Mouse (Mus musculus) gastrocnemius, postnatal 14 days (tissue): ENCODE measurements around the gene Thada. TPM values are rescaled to one million over a fixed set of nuclear protein-coding genes. Genes with fewer than 3 reads are reported as not detected.

Experiments used
- DNase-seq: peaks from one replicate; pipeline ENCODE4 v3.0.0; 2021; ENCODE audit warnings: mixed read lengths
- intact Hi-C: fragments of 180-260 bp; cut with DNase I; formaldehyde crosslinking; loops from one replicate; pipeline ENCODE4 v1.15.1; 2025; ENCODE audit warnings: low total_unique reads
- total RNA-seq, 2 experiments: library from RNA; stranded (reverse); gene quantifications; 2 replicates each; pipeline ENCODE4 v1.2.3; 2021

The Thada gene
- total RNA-seq, 2 experiments from 2014 or later = 5.1 to 5.5 TPM

DNA sequence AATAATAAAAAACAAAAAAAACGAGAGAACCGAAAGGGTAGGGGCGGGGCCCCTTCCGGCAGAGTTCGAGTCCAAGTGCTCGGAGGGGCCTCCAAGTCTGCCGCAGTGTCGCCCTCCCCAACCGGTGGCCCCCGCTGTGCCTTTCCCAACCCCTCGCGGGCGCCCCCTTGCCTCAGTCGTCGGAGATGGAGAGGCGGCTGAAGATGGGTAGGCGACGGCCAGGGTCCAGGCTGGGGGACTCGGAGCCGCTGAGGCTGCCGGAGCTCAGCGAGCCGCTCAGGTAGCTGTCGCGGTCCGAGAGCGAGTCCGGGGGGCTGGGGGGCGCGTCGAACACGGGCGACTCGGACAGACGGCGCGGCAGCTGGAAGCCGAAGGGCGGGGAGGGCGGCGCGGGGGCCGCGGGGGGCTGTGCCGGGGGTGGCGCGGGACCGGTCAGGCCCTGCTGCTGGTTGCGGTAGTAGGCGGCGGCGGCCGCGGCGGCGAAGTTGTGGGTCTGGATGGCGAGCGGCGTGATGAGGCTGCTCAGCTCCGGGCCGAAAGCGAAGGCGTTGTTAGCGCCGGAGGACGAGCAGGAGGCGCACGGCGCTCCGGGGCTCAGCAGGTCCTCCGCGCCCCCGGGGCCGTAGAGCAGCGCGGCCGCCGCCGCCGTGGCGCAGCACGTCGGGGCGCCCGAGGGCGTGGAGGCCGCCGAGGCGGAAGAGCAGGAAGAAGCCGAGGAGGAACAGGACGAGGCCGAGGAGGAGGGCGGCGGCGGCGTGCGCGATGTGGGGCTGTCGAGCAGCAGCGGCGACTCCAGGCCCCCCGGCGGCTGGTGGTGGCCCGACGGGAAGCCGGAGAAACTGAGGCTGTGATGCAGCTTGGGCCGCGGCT is 280.2 kb downstream of the Thada start:
- DNase-seq = peak; percentile 72
- intact Hi-C loops = no loop called here

DNA sequence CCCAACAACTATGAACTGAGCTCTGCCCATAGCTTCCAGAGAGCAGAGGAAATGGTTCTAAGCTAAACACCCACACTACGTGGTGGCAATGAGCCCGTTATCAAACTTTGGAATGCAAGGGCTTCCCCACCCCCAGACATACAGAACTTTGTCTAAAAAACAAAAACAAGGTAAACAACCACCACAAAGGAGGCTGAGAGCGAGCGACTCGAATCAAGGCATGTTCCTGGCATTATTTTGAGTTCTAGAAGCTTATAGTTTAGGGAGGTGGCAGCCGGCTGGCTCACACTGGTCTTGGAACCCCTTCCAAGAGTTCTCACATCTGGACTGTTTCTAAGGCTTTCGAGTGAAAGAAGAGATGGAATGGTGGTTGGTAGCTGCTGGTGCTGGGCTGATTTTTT is 281.0 kb downstream of the Thada start:
- DNase-seq = no peak
- intact Hi-C loops = no loop called here

DNA sequence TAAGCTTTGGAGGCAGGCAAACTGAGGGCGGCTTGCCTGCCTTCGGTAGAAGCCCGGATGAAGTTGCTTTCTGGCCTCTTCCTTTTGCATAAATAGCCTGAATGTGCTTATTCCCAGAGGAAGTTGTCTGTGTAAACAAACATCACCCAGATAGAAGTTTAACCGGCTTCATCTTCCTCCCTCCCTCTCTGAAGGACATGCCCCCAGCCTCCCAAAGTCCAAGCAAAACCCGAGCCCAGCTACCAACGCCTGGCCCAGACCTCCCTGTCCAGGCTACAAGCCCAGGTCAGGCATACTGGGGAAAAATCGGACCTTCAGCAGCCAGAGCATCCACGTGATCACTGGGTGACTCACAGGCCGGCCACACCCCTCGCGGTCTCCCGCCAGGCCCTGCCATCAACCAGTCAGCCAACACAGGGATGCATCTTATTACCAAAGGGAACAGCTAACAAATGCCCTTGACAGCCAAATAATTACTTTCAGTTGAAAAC is 282.7 kb downstream of the Thada start:
- DNase-seq = peak; percentile 91
- intact Hi-C loops = no loop called here

DNA sequence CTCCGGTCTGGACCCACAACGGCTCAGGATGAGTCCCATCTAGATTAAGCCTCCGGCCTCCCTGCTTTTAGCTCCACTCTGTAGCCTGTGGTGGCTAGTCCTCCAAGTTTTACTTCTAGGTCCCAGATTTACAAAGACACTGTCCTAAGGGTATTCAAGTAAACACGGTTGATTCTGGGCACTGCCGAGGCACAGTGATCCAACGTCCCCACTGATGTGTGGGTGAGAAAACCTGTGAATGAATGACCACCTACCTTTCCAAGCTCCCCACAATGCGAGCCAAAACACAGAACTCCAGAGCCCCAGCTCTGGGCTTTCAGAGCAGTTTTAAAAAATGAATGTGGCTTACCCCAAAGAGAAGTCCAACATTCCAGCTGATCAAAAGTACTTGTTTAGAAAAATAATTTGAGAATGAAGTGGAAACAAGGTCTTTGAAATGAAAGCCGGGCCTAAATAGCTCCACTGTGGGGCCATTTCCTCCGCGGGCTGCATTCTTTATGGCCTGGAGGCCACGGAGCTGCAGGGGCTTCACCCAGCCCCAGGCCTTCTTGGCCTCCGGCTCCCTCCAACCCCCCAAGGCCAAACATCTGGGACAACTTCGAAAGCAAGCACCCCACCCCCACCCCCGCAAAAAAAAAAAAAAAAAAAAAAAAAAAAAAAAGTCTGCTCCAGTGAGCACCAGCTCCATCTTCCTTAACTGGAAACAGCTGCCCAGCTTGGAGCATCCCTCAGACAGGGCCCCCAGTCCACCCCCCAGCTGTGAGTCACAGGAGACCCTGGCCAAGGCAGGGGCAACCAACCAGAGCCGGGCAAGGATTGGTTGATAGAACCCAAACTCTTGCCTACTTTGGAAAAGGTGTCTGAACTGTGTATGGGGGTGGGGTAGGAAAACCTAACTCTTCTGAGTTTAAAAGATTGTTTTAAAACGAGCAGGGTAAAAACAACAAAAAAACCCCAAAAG is 283.4 kb downstream of the Thada start:
- intact Hi-C loops = no loop called here
- DNase-seq = peak; percentile 61

DNA sequence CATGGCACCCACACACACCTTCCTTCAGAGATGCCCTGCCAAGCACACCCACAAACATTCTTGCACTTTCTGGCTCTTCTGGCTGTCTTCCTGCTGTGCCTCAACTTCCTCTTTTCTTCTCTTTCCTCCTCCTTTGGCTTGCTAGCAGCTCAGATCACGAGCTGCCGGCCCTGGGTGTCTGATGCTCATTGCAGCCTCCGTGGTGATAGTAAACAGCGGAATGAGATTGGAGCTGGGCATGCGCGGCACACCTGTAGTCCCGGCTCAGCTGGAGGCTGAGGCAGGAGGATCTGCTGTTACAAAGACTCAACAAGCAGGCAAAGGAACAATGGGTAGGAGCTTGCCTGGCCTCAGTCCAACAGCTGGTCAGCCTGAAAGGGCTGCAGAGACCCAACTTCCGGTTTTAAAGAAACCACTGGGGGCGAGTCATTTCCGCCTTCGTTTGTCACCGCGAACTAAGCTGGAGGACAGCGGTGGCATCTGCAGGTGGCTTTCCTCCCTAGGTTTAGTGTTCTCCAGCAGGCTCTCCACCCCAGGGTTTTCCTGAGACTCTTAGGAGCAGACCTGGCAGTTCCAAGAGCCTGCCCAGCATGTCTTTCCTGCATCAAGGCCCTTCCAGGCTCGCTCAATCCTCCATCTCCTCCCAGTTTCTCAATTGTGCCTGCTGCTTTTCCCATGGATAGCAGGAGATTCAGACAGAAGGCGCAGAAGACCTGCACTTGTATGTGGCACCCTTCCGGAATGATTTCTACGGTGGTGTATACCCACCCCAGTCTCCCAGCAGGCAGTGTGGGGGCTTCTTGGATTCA is 284.3 kb downstream of the Thada start:
- intact Hi-C loops = no loop called here
- DNase-seq = peak; percentile 67

DNA sequence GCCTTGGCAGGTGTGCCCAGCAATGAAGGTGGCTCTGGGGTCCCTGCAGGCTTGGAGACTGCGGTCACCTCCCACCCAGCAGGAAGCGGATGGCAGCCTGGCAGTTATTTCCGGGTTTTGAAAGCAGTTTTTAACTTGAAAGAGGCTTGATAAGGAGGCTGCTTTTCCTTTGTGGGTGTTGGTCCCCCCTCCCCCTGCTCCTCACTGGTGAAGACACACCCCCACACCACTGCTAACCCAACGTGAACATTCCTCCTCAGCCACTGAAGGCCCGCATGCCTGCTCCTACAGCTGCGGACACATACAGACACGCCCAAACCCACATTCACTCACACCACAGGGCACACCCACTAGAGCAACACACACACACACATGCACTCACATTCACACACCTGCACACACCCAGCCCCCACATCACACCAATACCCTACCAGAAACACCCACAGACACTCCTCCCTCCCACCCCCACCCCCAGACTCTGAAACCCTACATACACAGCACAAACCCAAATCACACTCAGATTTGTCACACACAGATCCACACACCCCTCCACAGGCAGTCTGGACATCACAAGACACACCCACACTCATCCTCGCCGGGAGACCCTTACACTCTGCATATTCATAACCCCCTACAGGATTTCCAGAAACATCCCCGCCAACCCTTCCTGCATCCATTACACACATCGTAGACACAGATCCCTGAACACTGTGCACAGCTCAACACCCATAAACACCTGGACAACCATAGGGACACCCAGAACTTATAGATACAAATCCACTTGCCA is 285.1 kb downstream of the Thada start:
- no peak for DNase-seq
- intact Hi-C loops = no loop called here

DNA sequence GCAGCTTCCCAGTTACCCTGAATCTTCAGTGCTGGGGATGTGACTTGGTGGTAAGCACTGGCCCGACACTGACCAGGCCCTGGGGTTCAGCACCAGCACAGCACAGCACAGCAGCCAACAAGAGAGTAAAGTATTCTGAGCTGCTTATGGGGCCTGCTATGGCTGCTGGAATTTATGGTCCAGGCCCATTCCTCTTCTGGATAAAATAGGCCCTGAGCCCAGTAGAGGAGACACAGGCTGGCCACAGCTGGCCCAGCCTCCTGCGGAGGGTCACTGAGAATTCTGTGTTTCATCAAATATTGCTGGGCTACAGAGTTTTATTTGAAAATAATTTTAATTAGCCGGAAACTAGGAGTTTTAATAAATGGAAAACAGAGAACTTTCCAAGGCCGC is 286.0 kb downstream of the Thada start:
- intact Hi-C loops = loop anchor here (5.0 kb wide), 1 partner anchor 63 kb away; no protein-coding TSS in a partner anchor
- DNase-seq = no peak

DNA sequence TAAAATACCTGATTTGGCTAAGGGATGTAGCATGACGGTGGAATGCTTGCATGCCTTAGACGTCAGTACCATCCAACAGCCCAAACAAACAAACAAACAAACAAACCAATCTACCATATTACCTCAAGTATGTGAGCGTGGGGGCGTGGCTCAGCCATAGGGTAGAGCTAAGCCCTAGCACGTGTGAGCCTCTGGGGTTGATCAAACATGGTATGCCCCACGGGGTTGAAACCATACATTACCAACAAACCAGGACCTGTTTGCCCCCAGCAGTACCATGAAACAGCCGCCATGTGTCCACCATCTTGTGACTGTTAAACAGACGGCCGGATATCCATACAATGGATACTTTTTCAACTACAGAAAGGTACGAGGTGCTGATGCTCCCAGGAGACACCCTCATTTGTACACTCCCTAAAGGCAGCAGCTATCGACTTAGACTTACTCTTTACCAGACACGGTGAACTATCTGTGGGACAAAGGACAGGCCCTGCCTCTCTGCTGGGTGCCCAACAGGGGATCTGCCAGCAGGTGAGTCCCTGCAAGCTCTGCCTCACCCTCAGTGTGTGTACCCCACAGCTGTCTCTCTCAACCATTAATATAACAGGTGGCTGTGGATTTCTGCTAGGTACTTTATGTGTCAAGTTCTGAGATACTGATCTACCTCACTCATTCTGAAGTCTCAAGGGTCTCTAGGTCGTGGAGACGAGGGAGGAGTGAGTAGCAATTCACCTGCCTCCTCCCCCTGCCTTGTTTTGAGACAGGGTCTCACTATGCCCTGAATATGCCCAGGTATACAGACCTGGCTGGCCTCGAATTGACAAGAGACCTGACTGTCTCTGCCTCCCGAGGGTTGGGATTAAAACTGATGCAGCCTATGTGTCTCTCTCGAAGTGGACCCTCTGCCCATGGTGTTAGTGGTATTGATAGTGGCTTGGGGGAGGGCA is 286.7 kb downstream of the Thada start:
- intact Hi-C loops = loop anchor here (5.0 kb wide), 1 partner anchor 62 kb away; no protein-coding TSS in a partner anchor
- no peak for DNase-seq

DNA sequence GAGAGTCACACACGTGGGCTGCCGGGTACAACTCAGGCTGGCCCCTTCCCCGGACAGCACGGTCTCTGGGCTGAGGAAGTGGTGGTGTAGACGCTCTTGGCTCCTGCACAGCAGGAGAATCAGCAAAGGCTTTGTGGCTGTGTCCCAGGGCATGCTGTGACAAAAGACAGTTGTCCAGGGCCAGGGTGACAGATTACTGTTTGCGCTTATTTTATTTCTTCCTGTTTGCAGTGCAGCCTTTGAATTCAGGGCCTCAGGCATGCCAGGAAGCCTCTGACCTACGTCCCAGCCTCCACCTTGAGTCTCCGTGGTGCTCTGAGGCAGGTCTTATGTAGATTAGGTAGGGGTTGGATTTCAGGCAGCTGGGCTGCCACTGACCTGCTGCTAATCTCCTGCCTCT is 288.5 kb downstream of the Thada start:
- intact Hi-C loops = loop anchor here (5.0 kb wide), 1 partner anchor 60 kb away; no protein-coding TSS in a partner anchor
- DNase-seq = no peak

DNA sequence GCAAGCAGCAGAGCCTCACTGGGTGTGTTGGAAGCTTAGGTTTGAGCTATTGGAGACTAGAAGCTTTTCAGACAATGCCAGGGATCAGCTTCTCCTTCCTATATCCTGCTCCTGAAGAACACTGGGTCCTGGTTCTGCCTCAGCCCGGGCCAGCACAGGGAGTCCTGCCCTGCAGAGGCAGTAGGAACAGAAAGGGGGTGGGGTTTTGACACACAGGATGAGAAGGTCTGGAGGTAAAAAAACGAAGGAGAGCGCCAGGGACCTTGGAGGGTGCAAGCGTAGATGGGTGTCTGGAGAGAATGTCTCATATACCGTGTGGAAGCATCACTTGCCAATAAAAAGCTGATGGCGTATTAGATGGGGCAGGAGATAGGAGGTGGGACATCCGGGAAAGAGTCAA is 289.6 kb downstream of the Thada start:
- intact Hi-C loops = loop anchor here (5.0 kb wide), 1 partner anchor 59 kb away; no protein-coding TSS in a partner anchor
- DNase-seq = no peak

DNA sequence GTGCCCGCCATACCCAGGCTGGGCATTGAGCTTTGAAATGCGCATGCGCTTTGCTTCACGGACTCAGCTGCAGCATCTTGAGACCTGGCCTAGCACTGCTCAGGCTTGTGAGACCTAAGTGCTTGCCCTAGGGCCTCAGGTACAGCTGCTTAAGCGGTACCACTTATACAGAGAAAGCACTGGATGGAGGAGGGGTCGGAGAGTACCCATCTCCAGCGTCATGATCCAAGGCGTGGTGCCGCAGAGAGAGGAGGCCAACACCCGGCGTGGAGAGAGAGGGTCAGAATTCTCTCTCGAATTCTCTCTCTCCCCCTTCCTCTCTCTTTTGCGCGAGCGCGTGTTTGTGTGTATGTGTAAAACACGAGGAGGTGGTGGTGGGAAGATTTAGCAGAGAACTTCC is 290.8 kb downstream of the Thada start:
- DNase-seq = no peak
- intact Hi-C loops = loop anchor here (5.0 kb wide), 1 partner anchor 58 kb away; no protein-coding TSS in a partner anchor

DNA sequence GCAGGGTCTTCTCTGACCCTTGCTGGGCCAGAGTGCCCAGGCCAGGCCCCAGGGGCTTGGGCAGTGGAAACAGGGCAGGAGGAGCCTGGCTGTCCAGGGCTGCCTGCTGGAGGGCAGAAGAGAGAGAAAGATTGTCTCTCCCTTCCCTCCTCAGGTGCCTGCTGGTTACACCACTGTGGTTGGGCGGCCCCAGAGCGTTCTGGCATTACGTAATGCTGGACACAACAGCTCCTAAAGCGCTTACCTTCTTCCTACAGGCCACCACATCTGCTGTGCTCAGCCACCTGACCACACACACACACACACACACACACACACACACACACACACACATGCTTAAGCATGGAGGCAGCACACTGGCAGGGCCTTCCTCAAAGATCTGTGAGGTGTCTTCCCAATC is 298.6 kb downstream of the Thada start:
- intact Hi-C loops = no loop called here
- DNase-seq = no peak

DNA sequence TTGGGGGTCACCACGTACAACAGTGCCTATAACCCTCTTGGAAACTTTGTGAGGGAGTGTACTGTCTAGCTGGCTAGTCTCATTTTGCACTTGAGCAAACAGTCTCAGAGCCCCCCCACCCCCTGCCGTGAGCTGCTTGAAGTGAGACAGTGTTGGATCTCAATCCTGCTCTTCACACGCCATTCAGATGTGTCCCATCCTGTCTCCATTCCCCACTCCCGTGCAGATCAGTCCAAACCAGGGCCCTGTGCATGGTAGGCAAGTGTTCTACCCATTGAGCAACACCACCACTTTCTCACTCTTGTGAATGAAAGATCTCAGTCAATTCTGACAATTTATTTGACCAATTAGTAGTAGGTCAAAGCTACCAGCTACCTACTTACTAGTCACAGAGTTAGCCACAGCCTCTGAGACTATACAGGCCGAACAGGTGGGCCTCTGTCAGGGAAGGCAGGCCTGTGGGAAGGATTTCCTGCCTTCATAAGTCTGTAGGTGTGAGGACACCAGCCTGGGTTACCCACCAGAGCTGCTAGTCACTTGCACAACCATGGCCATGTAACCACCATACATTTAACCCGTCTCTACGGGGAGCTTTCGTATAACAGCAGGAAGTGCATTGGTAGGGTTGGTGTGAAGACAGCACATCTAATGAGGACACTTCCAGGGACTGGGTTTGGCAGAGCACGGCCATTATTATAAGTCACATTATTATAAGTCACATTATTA is 299.7 kb downstream of the Thada start:
- intact Hi-C loops = no loop called here
- no peak for DNase-seq

DNA sequence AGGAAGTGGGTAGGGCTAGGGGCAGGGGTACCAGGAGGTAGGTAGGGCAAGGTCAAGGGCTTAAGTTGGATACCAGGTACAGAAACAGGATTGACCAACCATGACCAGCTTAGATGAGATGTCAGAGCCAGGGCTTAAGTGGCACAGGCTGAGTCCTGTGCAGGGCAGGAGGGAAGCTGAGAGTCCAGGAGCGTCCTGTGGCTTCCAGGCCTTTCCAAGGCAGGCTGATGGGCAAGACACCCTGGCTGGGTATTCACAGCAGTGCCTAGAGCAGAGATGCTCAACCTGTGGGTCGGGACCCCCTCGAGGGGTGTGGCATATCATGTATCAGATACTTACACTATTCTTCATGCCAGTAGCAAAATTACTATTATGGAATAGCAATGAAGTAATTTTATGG is 300.3 kb downstream of the Thada start:
- no peak for DNase-seq

DNA sequence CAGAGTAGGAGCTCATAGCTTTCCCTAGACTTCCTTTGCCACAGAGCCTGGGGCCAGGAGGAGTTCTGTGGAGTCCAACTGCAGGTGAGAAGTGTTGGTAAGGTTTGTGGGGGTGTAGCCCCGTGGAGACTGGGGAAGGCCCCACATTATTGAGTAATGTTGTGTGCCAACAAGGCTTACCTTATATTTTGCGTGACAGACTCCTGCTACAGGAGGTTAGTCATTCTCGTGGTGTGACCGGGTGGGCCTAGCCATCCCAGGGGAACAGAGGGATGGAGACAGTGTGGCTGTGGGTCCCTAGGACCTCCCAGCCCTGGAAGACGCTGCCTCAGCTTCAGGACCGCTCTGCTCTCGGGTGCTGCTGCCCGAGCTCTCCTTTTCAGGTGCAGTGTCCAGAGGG is 301.9 kb downstream of the Thada start:
- DNase-seq = no peak
- intact Hi-C loops = no loop called here

More for the DNA sequence above, 300.3 kb downstream of the Thada start:
- intact Hi-C loops = no loop called here

DNA sequence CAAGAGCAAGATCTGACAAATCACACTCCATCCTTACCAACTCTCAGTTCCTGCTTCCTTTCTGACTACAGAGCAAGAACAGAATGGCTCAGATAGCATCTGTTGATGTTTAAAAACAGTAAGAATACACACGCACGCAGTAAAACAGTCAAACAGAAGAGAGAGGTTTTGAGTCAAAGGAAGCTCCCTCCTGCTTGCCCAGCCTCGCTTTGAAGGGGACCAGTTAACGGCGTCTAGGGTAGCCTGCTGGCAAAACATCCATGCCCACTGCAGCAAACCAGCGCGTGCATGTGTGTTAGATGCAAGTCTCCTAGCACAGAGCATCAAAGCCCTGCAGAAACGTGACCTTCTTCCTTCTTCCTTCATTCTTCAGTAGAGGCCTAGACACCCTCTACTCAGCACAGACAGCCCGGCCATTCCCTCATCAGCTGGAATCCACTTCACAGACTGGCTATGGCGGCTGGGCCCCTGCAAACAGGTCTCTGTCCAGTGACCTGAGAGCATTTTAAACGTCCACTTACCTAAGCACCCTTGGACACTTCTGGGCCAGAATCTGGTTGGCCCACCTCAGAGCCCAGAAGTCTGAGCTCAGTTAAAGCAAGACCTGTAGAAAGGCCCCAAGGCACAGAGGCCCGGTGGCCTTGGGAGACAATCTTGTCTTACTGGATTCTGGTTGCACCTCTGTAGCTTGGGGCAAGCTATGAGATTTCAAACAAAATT is 302.8 kb downstream of the Thada start:
- intact Hi-C loops = no loop called here
- DNase-seq = peak; percentile 2
